Mouse (Mus musculus): ENCODE data around the gene Ankmy2. TPM values are rescaled to one million over a fixed set of nuclear protein-coding genes. Genes with fewer than 3 reads are reported as not detected.
"Not testable (repeated sequence)": the region's sequence is repeated elsewhere in the genome, so short reads cannot be mapped to it uniquely, and the experiment has no call there.

Ankmy2 gene
- polyA plus RNA-seq, 1 experiment from 2014 or later: 28.6 TPM

GRCm38 (mm10) chr12:36177227-36177626, 20.3 kb downstream of the Ankmy2 start:
- Histone ChIP-seq H3K27me3 (ENCODE audit: control insufficient read depth, insufficient read depth, low read length) (no peaks in the 10 kb centered on the region), H3K27ac (ENCODE audit: low read depth, low read length) (no peak overlapping the region), H3K9me3 (replicated peaks; ENCODE audit: control insufficient read depth, low read length) (no peaks in the 10 kb centered on the region), H3K4me3 (ENCODE audit: low read depth, low read length) (no peak overlapping the region), H3K4me2 (no peak overlapping the region), H3K36me3 (ENCODE audit: control insufficient read depth, insufficient read depth, low read length) (peaks cover 7% of the 10 kb centered on the region), H3K9ac (ENCODE audit: low read depth, low read length) (no peak overlapping the region), H3K4me1 (ENCODE audit: control insufficient read depth, insufficient read depth, low read length) (no peaks in the 10 kb centered on the region)
- 94% methylated on average over 5 of the region's 5 CpGs for WGBS (ENCODE audit: insufficient replicate concordance)
- no peak for ATAC-seq (replicated peaks; ENCODE audit: insufficient number of reproducible peaks, low FRiP score, low TSS enrichment)

GRCm38 (mm10) chr12:36182570-36182969, 25.7 kb downstream of the Ankmy2 start:
- no peaks in the 10 kb centered on the region for H3K9me3 ChIP-seq (replicated peaks; ENCODE audit: control insufficient read depth, low read length)
- H3K4me2 ChIP-seq: no peak overlapping the region
- ATAC-seq (replicated peaks; ENCODE audit: insufficient number of reproducible peaks, low FRiP score, low TSS enrichment): peak; percentile 55; the same call in 1 of the 2 replicates
- no peaks in the 10 kb centered on the region for H3K27me3 ChIP-seq (ENCODE audit: control insufficient read depth, insufficient read depth, low read length)
- H3K36me3 ChIP-seq (ENCODE audit: control insufficient read depth, insufficient read depth, low read length): peaks cover 10% of the 10 kb centered on the region
- no peaks in the 10 kb centered on the region for H3K4me1 ChIP-seq (ENCODE audit: control insufficient read depth, insufficient read depth, low read length)
- H3K9ac ChIP-seq (ENCODE audit: low read depth, low read length): no peak overlapping the region
- 56% methylated on average over 6 of the region's 6 CpGs for WGBS (ENCODE audit: insufficient replicate concordance)
- no peak overlapping the region for H3K4me3 ChIP-seq (ENCODE audit: low read depth, low read length)
- 0 out of 2 replicates have a peak overlapping the region, but pooled peaks have one; percentile 54 for H3K27ac ChIP-seq (ENCODE audit: low read depth, low read length)

- Histone ChIP-seq H3K27ac (ENCODE audit: low read depth, low read length) (no peak overlapping the region), H3K4me2 (no peak overlapping the region), H3K9ac (ENCODE audit: low read depth, low read length) (no peak overlapping the region), H3K4me1 (ENCODE audit: control insufficient read depth, insufficient read depth, low read length) (no peaks in the 10 kb centered on the region), H3K36me3 (ENCODE audit: control insufficient read depth, insufficient read depth, low read length) (peaks cover 28% of the 10 kb centered on the region), H3K9me3 (replicated peaks; ENCODE audit: control insufficient read depth, low read length) (no peaks in the 10 kb centered on the region), H3K27me3 (ENCODE audit: control insufficient read depth, insufficient read depth, low read length) (no peaks in the 10 kb centered on the region), H3K4me3 (ENCODE audit: low read depth, low read length) (no peak overlapping the region)
- no peak for ATAC-seq (replicated peaks; ENCODE audit: insufficient number of reproducible peaks, low FRiP score, low TSS enrichment)
- WGBS (ENCODE audit: insufficient replicate concordance): 68% methylated on average over 6 of the region's 6 CpGs
Measured at GRCm38 (mm10) chr12:36187081-36187480, 30.2 kb downstream of the Ankmy2 start.

- Histone ChIP-seq H3K27me3 (ENCODE audit: control insufficient read depth, insufficient read depth, low read length) (no peaks in the 10 kb centered on the region), H3K36me3 (ENCODE audit: control insufficient read depth, insufficient read depth, low read length) (peaks cover 30% of the 10 kb centered on the region), H3K9ac (ENCODE audit: low read depth, low read length) (no peak overlapping the region), H3K4me2 (no peak overlapping the region), H3K4me1 (ENCODE audit: control insufficient read depth, insufficient read depth, low read length) (no peaks in the 10 kb centered on the region), H3K27ac (ENCODE audit: low read depth, low read length) (no peak overlapping the region), H3K4me3 (ENCODE audit: low read depth, low read length) (no peak overlapping the region), H3K9me3 (replicated peaks; ENCODE audit: control insufficient read depth, low read length) (no peaks in the 10 kb centered on the region)
- ATAC-seq (replicated peaks; ENCODE audit: insufficient number of reproducible peaks, low FRiP score, low TSS enrichment): no peak
- WGBS (ENCODE audit: insufficient replicate concordance): 92% methylated on average over 3 of the region's 3 CpGs
Measured at GRCm38 (mm10) chr12:36189610-36190009, 32.7 kb downstream of the Ankmy2 start.

GRCm38 (mm10) chr12:36190343-36190742, 33.4 kb downstream of the Ankmy2 start:
- peaks cover 35% of the 10 kb centered on the region for H3K36me3 ChIP-seq (ENCODE audit: control insufficient read depth, insufficient read depth, low read length)
- no peak overlapping the region for H3K4me2 ChIP-seq
- no peak overlapping the region for H3K9ac ChIP-seq (ENCODE audit: low read depth, low read length)
- no peaks in the 10 kb centered on the region for H3K27me3 ChIP-seq (ENCODE audit: control insufficient read depth, insufficient read depth, low read length)
- no peak for ATAC-seq (replicated peaks; ENCODE audit: insufficient number of reproducible peaks, low FRiP score, low TSS enrichment)
- no peak overlapping the region for H3K27ac ChIP-seq (ENCODE audit: low read depth, low read length)
- H3K4me3 ChIP-seq (ENCODE audit: low read depth, low read length): no peak overlapping the region
- 92% methylated on average over 5 of the region's 5 CpGs for WGBS (ENCODE audit: insufficient replicate concordance)
- no peaks in the 10 kb centered on the region for H3K4me1 ChIP-seq (ENCODE audit: control insufficient read depth, insufficient read depth, low read length)
- no peaks in the 10 kb centered on the region for H3K9me3 ChIP-seq (replicated peaks; ENCODE audit: control insufficient read depth, low read length)

GRCm38 (mm10) chr12:36194976-36195375, 38.1 kb downstream of the Ankmy2 start:
- Histone ChIP-seq H3K36me3 (ENCODE audit: control insufficient read depth, insufficient read depth, low read length) (peaks cover 34% of the 10 kb centered on the region), H3K4me2 (no peak overlapping the region)

GRCm38 (mm10) chr12:36205579-36206119, 48.7 kb downstream of the Ankmy2 start:
- not testable (repeated sequence) for H3K9me3 ChIP-seq (replicated peaks; ENCODE audit: control insufficient read depth, low read length); H3K27me3 ChIP-seq (ENCODE audit: control insufficient read depth, insufficient read depth, low read length); H3K9ac ChIP-seq (ENCODE audit: low read depth, low read length); H3K4me3 ChIP-seq (ENCODE audit: low read depth, low read length); ATAC-seq (replicated peaks; ENCODE audit: insufficient number of reproducible peaks, low FRiP score, low TSS enrichment); H3K36me3 ChIP-seq (ENCODE audit: control insufficient read depth, insufficient read depth, low read length); H3K4me1 ChIP-seq (ENCODE audit: control insufficient read depth, insufficient read depth, low read length); H3K4me2 ChIP-seq; H3K27ac ChIP-seq (ENCODE audit: low read depth, low read length)
- WGBS (ENCODE audit: insufficient replicate concordance): 54% methylated on average over 5 of the region's 5 CpGs

More at GRCm38 (mm10) chr12:36194976-36195375, 38.1 kb downstream of the Ankmy2 start:
- Histone ChIP-seq H3K27ac (ENCODE audit: low read depth, low read length) (no peak overlapping the region), H3K9me3 (replicated peaks; ENCODE audit: control insufficient read depth, low read length) (peaks cover 6% of the 10 kb centered on the region), H3K4me1 (ENCODE audit: control insufficient read depth, insufficient read depth, low read length) (no peaks in the 10 kb centered on the region), H3K27me3 (ENCODE audit: control insufficient read depth, insufficient read depth, low read length) (no peaks in the 10 kb centered on the region), H3K9ac (ENCODE audit: low read depth, low read length) (no peak overlapping the region), H3K4me3 (ENCODE audit: low read depth, low read length) (no peak overlapping the region)
- 86% methylated on average over 7 of the region's 7 CpGs for WGBS (ENCODE audit: insufficient replicate concordance)
- no peak for ATAC-seq (replicated peaks; ENCODE audit: insufficient number of reproducible peaks, low FRiP score, low TSS enrichment)

- H3K9ac ChIP-seq (ENCODE audit: low read depth, low read length): no peak overlapping the region
- WGBS (ENCODE audit: insufficient replicate concordance): 58% methylated on average over 9 of the region's 9 CpGs
- no peak for ATAC-seq (replicated peaks; ENCODE audit: insufficient number of reproducible peaks, low FRiP score, low TSS enrichment)
Measured at GRCm38 (mm10) chr12:36207072-36207799, 50.3 kb downstream of the Ankmy2 start.

GRCm38 (mm10) chr12:36207800-36208148, 50.9 kb downstream of the Ankmy2 start:
- no peak overlapping the region for H3K4me3 ChIP-seq (ENCODE audit: low read depth, low read length)

More at GRCm38 (mm10) chr12:36207072-36207799, 50.3 kb downstream of the Ankmy2 start:
- H3K4me2 ChIP-seq: peak overlapping the region; percentile 28; the same call in 1 of the 2 replicates
- H3K4me3 ChIP-seq (ENCODE audit: low read depth, low read length): no peak overlapping the region
- H3K27me3 ChIP-seq (ENCODE audit: control insufficient read depth, insufficient read depth, low read length): no peaks in the 10 kb centered on the region
- H3K9me3 ChIP-seq (replicated peaks; ENCODE audit: control insufficient read depth, low read length): no peaks in the 10 kb centered on the region
- H3K4me1 ChIP-seq (ENCODE audit: control insufficient read depth, insufficient read depth, low read length): no peaks in the 10 kb centered on the region
- H3K27ac ChIP-seq (ENCODE audit: low read depth, low read length): no peak overlapping the region
- H3K36me3 ChIP-seq (ENCODE audit: control insufficient read depth, insufficient read depth, low read length): no peaks in the 10 kb centered on the region

More at GRCm38 (mm10) chr12:36207800-36208148, 50.9 kb downstream of the Ankmy2 start:
- Histone ChIP-seq H3K27me3 (ENCODE audit: control insufficient read depth, insufficient read depth, low read length) (no peaks in the 10 kb centered on the region), H3K27ac (ENCODE audit: low read depth, low read length) (no peak overlapping the region), H3K4me1 (ENCODE audit: control insufficient read depth, insufficient read depth, low read length) (no peaks in the 10 kb centered on the region), H3K9me3 (replicated peaks; ENCODE audit: control insufficient read depth, low read length) (no peaks in the 10 kb centered on the region), H3K4me2 (peak overlapping the region; percentile 28; the same call in 1 of the 2 replicates), H3K9ac (ENCODE audit: low read depth, low read length) (no peak overlapping the region), H3K36me3 (ENCODE audit: control insufficient read depth, insufficient read depth, low read length) (no peaks in the 10 kb centered on the region)
- 76% methylated on average over 7 of the region's 7 CpGs for WGBS (ENCODE audit: insufficient replicate concordance)
- ATAC-seq (replicated peaks; ENCODE audit: insufficient number of reproducible peaks, low FRiP score, low TSS enrichment): no peak
